Mouse (Mus musculus): ENCODE results near the gene Nup93. TPM values are rescaled to one million over a fixed set of nuclear protein-coding genes. Genes with fewer than 3 reads are reported as not detected.
A peak's percentile ranks its signal among the peaks of the same experiment; 100 is the strongest.

Gene Nup93
- polyA plus RNA-seq, 1 experiment: 28.1 TPM

- 92% methylated on average over 6 of the region's 6 CpGs for WGBS
- no peaks in the 10 kb centered on the region for H3K36me3 ChIP-seq (ENCODE audit: control insufficient read depth, insufficient read depth, low read length)
- H3K27ac ChIP-seq (ENCODE audit: control insufficient read depth, insufficient read depth, low read length): no peak overlapping the region
- no peak overlapping the region for H3K4me3 ChIP-seq (ENCODE audit: control insufficient read depth, insufficient read depth, low read length)
- peaks cover 42% of the 10 kb centered on the region for H3K4me1 ChIP-seq (replicated peaks; ENCODE audit: control insufficient read depth, insufficient read depth, low read length)
- TF ChIP-seq CTCF (IDR thresholded peaks at IDR 0.05; ENCODE audit: borderline replicate concordance, control insufficient read depth, extremely low read depth, insufficient read depth, low read length, poor library complexity) (no peak), POLR2A (IDR thresholded peaks at IDR 0.05; ENCODE audit: control insufficient read depth, extremely low read depth, insufficient read depth, low read length, poor library complexity) (no peak)
- no peaks in the 10 kb centered on the region for H3K27me3 ChIP-seq (ENCODE audit: control insufficient read depth, insufficient read depth, low read length)
- DNase-seq: no peak
Observed at GRCm38 (mm10) chr8:94361774-94362431, 147.5 kb downstream of the Nup93 start.

- Histone ChIP-seq H3K4me3 (ENCODE audit: control insufficient read depth, insufficient read depth, low read length) (peak overlapping the region; percentile 46), H3K36me3 (ENCODE audit: control insufficient read depth, insufficient read depth, low read length) (no peaks in the 10 kb centered on the region), H3K27ac (ENCODE audit: control insufficient read depth, insufficient read depth, low read length) (peak overlapping the region; percentile 98), H3K4me1 (replicated peaks; ENCODE audit: control insufficient read depth, insufficient read depth, low read length) (peaks cover 42% of the 10 kb centered on the region), H3K27me3 (ENCODE audit: control insufficient read depth, insufficient read depth, low read length) (no peaks in the 10 kb centered on the region)
- TF ChIP-seq CTCF (IDR thresholded peaks at IDR 0.05; ENCODE audit: borderline replicate concordance, control insufficient read depth, extremely low read depth, insufficient read depth, low read length, poor library complexity): no peak
- no peak for TF ChIP-seq POLR2A (IDR thresholded peaks at IDR 0.05; ENCODE audit: control insufficient read depth, extremely low read depth, insufficient read depth, low read length, poor library complexity)
- WGBS: 29% methylated on average over 7 of the region's 7 CpGs
- no peak for DNase-seq
Observed at GRCm38 (mm10) chr8:94362607-94363239, 148.4 kb downstream of the Nup93 start.

- Histone ChIP-seq H3K4me3 (ENCODE audit: control insufficient read depth, insufficient read depth, low read length) (peak overlapping the region; percentile 46), H3K4me1 (replicated peaks; ENCODE audit: control insufficient read depth, insufficient read depth, low read length) (peaks cover 42% of the 10 kb centered on the region), H3K27me3 (ENCODE audit: control insufficient read depth, insufficient read depth, low read length) (no peaks in the 10 kb centered on the region), H3K27ac (ENCODE audit: control insufficient read depth, insufficient read depth, low read length) (peak overlapping the region; percentile 98), H3K36me3 (ENCODE audit: control insufficient read depth, insufficient read depth, low read length) (no peaks in the 10 kb centered on the region)
- TF ChIP-seq POLR2A (IDR thresholded peaks at IDR 0.05; ENCODE audit: control insufficient read depth, extremely low read depth, insufficient read depth, low read length, poor library complexity) (peak; percentile 71), CTCF (IDR thresholded peaks at IDR 0.05; ENCODE audit: borderline replicate concordance, control insufficient read depth, extremely low read depth, insufficient read depth, low read length, poor library complexity) (no peak)
- WGBS: 0% methylated on average over 4 of the region's 4 CpGs
- peak; percentile 90 for DNase-seq
Observed at GRCm38 (mm10) chr8:94363288-94363688, 148.9 kb downstream of the Nup93 start.

GRCm38 (mm10) chr8:94363906-94364305 is 149.5 kb downstream of the Nup93 start:
- Histone ChIP-seq H3K27ac (ENCODE audit: control insufficient read depth, insufficient read depth, low read length) (peak overlapping the region; percentile 84), H3K36me3 (ENCODE audit: control insufficient read depth, insufficient read depth, low read length) (no peaks in the 10 kb centered on the region), H3K27me3 (ENCODE audit: control insufficient read depth, insufficient read depth, low read length) (no peaks in the 10 kb centered on the region), H3K4me1 (replicated peaks; ENCODE audit: control insufficient read depth, insufficient read depth, low read length) (peaks cover 42% of the 10 kb centered on the region), H3K4me3 (ENCODE audit: control insufficient read depth, insufficient read depth, low read length) (no peak overlapping the region)
- DNase-seq: no peak
- WGBS: 54% methylated on average over 2 of the region's 2 CpGs
- TF ChIP-seq CTCF (IDR thresholded peaks at IDR 0.05; ENCODE audit: borderline replicate concordance, control insufficient read depth, extremely low read depth, insufficient read depth, low read length, poor library complexity) (no peak), POLR2A (IDR thresholded peaks at IDR 0.05; ENCODE audit: control insufficient read depth, extremely low read depth, insufficient read depth, low read length, poor library complexity) (no peak)

GRCm38 (mm10) chr8:94364686-94365312 is 150.4 kb downstream of the Nup93 start:
- no peak overlapping the region for H3K4me3 ChIP-seq (ENCODE audit: control insufficient read depth, insufficient read depth, low read length)
- TF ChIP-seq POLR2A (IDR thresholded peaks at IDR 0.05; ENCODE audit: control insufficient read depth, extremely low read depth, insufficient read depth, low read length, poor library complexity) (no peak), CTCF (IDR thresholded peaks at IDR 0.05; ENCODE audit: borderline replicate concordance, control insufficient read depth, extremely low read depth, insufficient read depth, low read length, poor library complexity) (no peak)
- no peaks in the 10 kb centered on the region for H3K36me3 ChIP-seq (ENCODE audit: control insufficient read depth, insufficient read depth, low read length)
- no peak for DNase-seq
- 79% methylated on average over 6 of the region's 6 CpGs for WGBS
- peaks cover 42% of the 10 kb centered on the region for H3K4me1 ChIP-seq (replicated peaks; ENCODE audit: control insufficient read depth, insufficient read depth, low read length)
- peak overlapping the region; percentile 84 for H3K27ac ChIP-seq (ENCODE audit: control insufficient read depth, insufficient read depth, low read length)
- no peaks in the 10 kb centered on the region for H3K27me3 ChIP-seq (ENCODE audit: control insufficient read depth, insufficient read depth, low read length)

GRCm38 (mm10) chr8:94365410-94365981 is 151.1 kb downstream of the Nup93 start:
- TF ChIP-seq POLR2A (IDR thresholded peaks at IDR 0.05; ENCODE audit: control insufficient read depth, extremely low read depth, insufficient read depth, low read length, poor library complexity) (no peak), CTCF (IDR thresholded peaks at IDR 0.05; ENCODE audit: borderline replicate concordance, control insufficient read depth, extremely low read depth, insufficient read depth, low read length, poor library complexity) (no peak)
- Histone ChIP-seq H3K36me3 (ENCODE audit: control insufficient read depth, insufficient read depth, low read length) (no peaks in the 10 kb centered on the region), H3K27me3 (ENCODE audit: control insufficient read depth, insufficient read depth, low read length) (no peaks in the 10 kb centered on the region), H3K4me1 (replicated peaks; ENCODE audit: control insufficient read depth, insufficient read depth, low read length) (peaks cover 42% of the 10 kb centered on the region), H3K27ac (ENCODE audit: control insufficient read depth, insufficient read depth, low read length) (peak overlapping the region; percentile 84), H3K4me3 (ENCODE audit: control insufficient read depth, insufficient read depth, low read length) (no peak overlapping the region)
- DNase-seq: peak; percentile 80
- 36% methylated on average over 9 of the region's 9 CpGs for WGBS

Other genes starting within 250 kb of the Nup93 start
- gene Amfr, start 201.7 kb upstream of the Nup93 start, polyA plus RNA-seq (2012; rRNA removed): 101 and 112 TPM in 2 replicates
- gene Nudt21, start 177.5 kb upstream of the Nup93 start, polyA plus RNA-seq (2012; rRNA removed): 67.4 and 98.3 TPM in 2 replicates
- 8.8 and 9.0 TPM in 2 replicates for gene Ogfod1, start 177.4 kb upstream of the Nup93 start, polyA plus RNA-seq (2012; rRNA removed)
- gene Bbs2, start 115.6 kb upstream of the Nup93 start, polyA plus RNA-seq (2012; rRNA removed): 7.5 and 13.0 TPM in 2 replicates
- gene Mt4, start 77.4 kb upstream of the Nup93 start, polyA plus RNA-seq (2012; rRNA removed): 6.5 and 12.1 TPM in 2 replicates
- 0.96 and 1.9 TPM in 2 replicates for gene Mt3, start 62.0 kb upstream of the Nup93 start, polyA plus RNA-seq (2012; rRNA removed)
- gene Mt2, start 41.9 kb upstream of the Nup93 start, polyA plus RNA-seq (2012; rRNA removed): 16.2 and 21.0 TPM in 2 replicates
- 155 and 260 TPM in 2 replicates for gene Mt1, start 35.5 kb upstream of the Nup93 start, polyA plus RNA-seq (2012; rRNA removed)
- gene Slc12a3, start 114.6 kb downstream of the Nup93 start, polyA plus RNA-seq (2012; rRNA removed): 1.3 TPM in 2 replicates
- 198 and 218 TPM in 2 replicates for gene Herpud1, start 171.9 kb downstream of the Nup93 start, polyA plus RNA-seq (2012; rRNA removed)
- 56.8 and 57.5 TPM in 2 replicates for gene Nlrc5, start 219.8 kb downstream of the Nup93 start, polyA plus RNA-seq (2012; rRNA removed)

Measured in thymus, adult 2 months (tissue).